Mouse (Mus musculus): ENCODE measurements around the gene Ush1g.

- TF ChIP-seq CTCF (IDR thresholded peaks at IDR 0.05; ENCODE audit: control insufficient read depth, insufficient read depth, insufficient read length) (no peak), CEBPB (IDR thresholded peaks at IDR 0.05; ENCODE audit: low read depth) (no peak)
Observed at GRCm38 (mm10) chr11:115306863-115307262, 15.0 kb downstream of the Ush1g start, which contains the start of gene Otop2.
